Mouse (Mus musculus) embryonic fibroblast, embryonic 13.5 days (primary cell): Measurements from ENCODE around the gene Mrpl34. TPM values are rescaled to one million over a fixed set of nuclear protein-coding genes. Genes with fewer than 3 reads are reported as not detected.

Experiments
- H3K27ac ChIP-seq: 2 replicates; pipeline ENCODE4 v1.5.1; 2012; ENCODE audit warnings: low read length, control low read depth, inconsistent platforms; ENCODE audit not compliant: insufficient read depth
- H3K4me1 ChIP-seq: 2 replicates; pipeline ENCODE4 v1.6.1; 2011; ENCODE audit warnings: low read length; ENCODE audit not compliant: control insufficient read depth, insufficient read depth
- H3K4me3 ChIP-seq: 2 replicates; pipeline ENCODE4 v1.5.1; 2011; ENCODE audit warnings: mild to moderate bottlenecking, control low read depth, low read length; ENCODE audit not compliant: insufficient read depth
- CTCF ChIP-seq: IDR thresholded peaks from 2 replicates; pipeline ENCODE4 v1.5.1; 2011; ENCODE audit warnings: mild to moderate bottlenecking, control low read depth, low read length, moderate library complexity, borderline replicate concordance; ENCODE audit not compliant: insufficient read depth
- POLR2A ChIP-seq: IDR thresholded peaks from 2 replicates; pipeline ENCODE4 v1.6.1; 2011; ENCODE audit warnings: low read depth, mild to moderate bottlenecking, control low read depth, low read length, moderate library complexity
- polyA plus RNA-seq: library from polyadenylated mRNA; stranded (reverse); fragments of >200 nt; gene quantifications from 2 replicates; pipeline ENCODE4 v1.2.4, GENCODE M21; 2011; ENCODE audit warnings: low read depth; ENCODE audit not compliant: missing spikeins, insufficient read length

The Mrpl34 gene
- polyA plus RNA-seq, 1 experiment = 36.9 TPM

- TF ChIP-seq POLR2A = no peak; the same call in 1 of the 2 replicates
- no peak for TF ChIP-seq CTCF
- H3K4me3 ChIP-seq = peak within 1 kb of the TSS; percentile 89
- no peak within 1 kb of the TSS for H3K27ac ChIP-seq
- H3K4me1 ChIP-seq = peaks cover 6% of the 10 kb centered on the region
Observed at GRCm38 (mm10) chr8:71468916-71469315, 4.2 kb downstream of the Mrpl34 start, which contains the start of gene Dda1. Gene Dda1, plus strand, starts transcription at chr8:71469199.

GRCm38 (mm10) chr8:71469411-71469810 is 4.7 kb downstream of the Mrpl34 start:
- peak overlapping the region; percentile 89 for H3K4me3 ChIP-seq
- TF ChIP-seq CTCF (no peak), POLR2A (peak; percentile 39; the same call in 1 of the 2 replicates)
- H3K27ac ChIP-seq = no peak overlapping the region
- peaks cover 3% of the 10 kb centered on the region; the same call in 1 of the 2 replicates for H3K4me1 ChIP-seq

- H3K4me3 ChIP-seq = peak overlapping the region; percentile 89
- no peak for TF ChIP-seq CTCF
- H3K27ac ChIP-seq = no peak overlapping the region
- H3K4me1 ChIP-seq = peaks cover 3% of the 10 kb centered on the region; the same call in 1 of the 2 replicates
Observed at GRCm38 (mm10) chr8:71470146-71470912, 5.6 kb downstream of the Mrpl34 start.

GRCm38 (mm10) chr8:71470913-71471255 is 6.1 kb downstream of the Mrpl34 start:
- Histone ChIP-seq H3K27ac (no peak overlapping the region), H3K4me1 (peaks cover 3% of the 10 kb centered on the region; the same call in 1 of the 2 replicates), H3K4me3 (no peak overlapping the region)
- TF ChIP-seq POLR2A (no peak), CTCF (no peak)

- Histone ChIP-seq H3K4me1 (peaks cover 3% of the 10 kb centered on the region; the same call in 1 of the 2 replicates), H3K27ac (no peak overlapping the region), H3K4me3 (no peak overlapping the region)
- TF ChIP-seq CTCF (no peak), POLR2A (no peak)
Observed at GRCm38 (mm10) chr8:71471861-71472260, 7.1 kb downstream of the Mrpl34 start.

- TF ChIP-seq CTCF = peak; percentile 21; the same call in 1 of the 2 replicates
- TF ChIP-seq POLR2A = no peak
- Histone ChIP-seq H3K27ac (no peak overlapping the region), H3K4me1 (peaks cover 6% of the 10 kb centered on the region; the same call in 1 of the 2 replicates), H3K4me3 (no peak overlapping the region)
Observed at GRCm38 (mm10) chr8:71472601-71473386, 8.0 kb downstream of the Mrpl34 start.

- Histone ChIP-seq H3K4me3 (no peak overlapping the region), H3K4me1 (peaks cover 6% of the 10 kb centered on the region; the same call in 1 of the 2 replicates), H3K27ac (no peak overlapping the region)
- TF ChIP-seq CTCF (no peak), POLR2A (no peak)
Observed at GRCm38 (mm10) chr8:71474344-71474743, 9.6 kb downstream of the Mrpl34 start.

DNA sequence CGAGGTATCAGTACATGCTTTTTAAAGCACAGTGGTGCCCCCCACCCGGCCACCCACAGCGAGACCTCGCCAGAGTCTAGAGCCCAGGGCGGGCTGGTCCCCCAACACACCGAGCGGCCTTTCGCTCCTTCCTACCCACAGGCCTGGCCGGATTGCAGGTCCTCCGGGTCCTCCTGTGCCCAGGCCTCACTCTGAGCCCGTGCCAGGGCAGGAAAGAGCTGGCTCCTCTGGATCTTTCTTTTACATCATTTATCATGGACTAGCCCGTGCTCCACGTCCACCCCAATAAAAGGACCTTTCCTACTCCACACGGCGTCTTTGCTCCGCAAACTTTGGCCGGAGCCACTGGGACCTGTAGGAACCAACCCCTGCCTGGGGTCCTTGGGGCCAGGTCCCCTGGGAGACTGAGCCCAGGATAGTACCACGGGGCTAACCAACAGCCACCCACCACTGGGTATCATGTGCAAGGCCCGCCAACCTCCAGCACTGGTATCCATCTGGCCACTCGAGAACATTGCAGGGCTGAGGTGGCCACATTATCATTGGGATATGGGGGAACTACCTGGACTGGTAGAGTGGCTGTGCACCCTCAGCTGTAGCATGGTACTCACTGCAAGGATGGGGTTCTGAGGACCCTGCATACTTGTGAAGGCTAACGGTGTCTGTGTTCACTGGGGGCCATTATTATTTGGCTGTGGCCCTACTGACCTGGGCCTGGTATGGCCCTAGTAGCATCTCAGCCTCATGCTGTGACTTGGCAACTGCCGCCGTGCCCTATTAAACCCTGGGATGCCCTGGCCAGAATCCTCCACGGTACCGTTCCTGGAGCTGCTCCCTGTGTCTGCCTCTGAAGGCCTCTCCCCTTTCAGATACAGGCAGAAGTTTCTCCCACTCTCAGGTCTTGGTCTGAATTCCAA is 10.3 kb downstream of the Mrpl34 start:
- TF ChIP-seq POLR2A = no peak
- no peak for TF ChIP-seq CTCF
- no peak overlapping the region for H3K4me3 ChIP-seq
- H3K27ac ChIP-seq = no peak overlapping the region
- peaks cover 6% of the 10 kb centered on the region; the same call in 1 of the 2 replicates for H3K4me1 ChIP-seq

DNA sequence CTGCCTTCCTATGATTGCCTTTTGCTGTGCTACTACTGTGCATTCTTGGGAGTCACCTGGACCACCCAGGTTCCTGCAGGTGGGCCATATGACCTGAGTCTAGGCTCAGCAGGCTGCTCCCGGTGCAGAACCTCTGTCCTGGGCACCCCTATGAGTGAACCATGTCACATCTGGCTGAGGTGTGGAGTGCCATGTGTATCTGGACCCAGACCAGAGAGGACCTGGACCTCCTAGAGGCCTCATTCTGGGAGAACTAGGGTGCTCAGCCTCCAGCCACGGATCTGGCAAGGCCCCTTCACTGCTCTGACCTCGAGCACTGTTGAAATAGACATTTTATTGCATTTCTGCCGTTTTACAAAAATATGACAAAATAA is 10.9 kb downstream of the Mrpl34 start:
- H3K27ac ChIP-seq = peak overlapping the region; percentile 62; the same call in 1 of the 2 replicates
- H3K4me3 ChIP-seq = peak overlapping the region; percentile 7; the same call in 1 of the 2 replicates
- 0 out of 2 replicates have a peak, but pooled peaks cover 3% of the 10 kb centered on the region for H3K4me1 ChIP-seq
- TF ChIP-seq POLR2A (no peak; the same call in 1 of the 2 replicates), CTCF (no peak)
